Mouse (Mus musculus) CD4-positive, CD25-positive, alpha-beta regulatory T cell, adult 9 weeks (primary cell): Measurements from ENCODE around the gene Vwa3a. TPM values are rescaled to one million over a fixed set of nuclear protein-coding genes. Genes with fewer than 3 reads are reported as not detected.

Experiments
- polyA plus RNA-seq: library from polyadenylated mRNA; unstranded; fragments of 100-300 nt; shearing (Covaris generic); gene quantifications from one replicate; pipeline ENCODE4 v1.2.1, GENCODE M21; 2017

Gene Vwa3a
- 0.12 TPM for polyA plus RNA-seq

DNA sequence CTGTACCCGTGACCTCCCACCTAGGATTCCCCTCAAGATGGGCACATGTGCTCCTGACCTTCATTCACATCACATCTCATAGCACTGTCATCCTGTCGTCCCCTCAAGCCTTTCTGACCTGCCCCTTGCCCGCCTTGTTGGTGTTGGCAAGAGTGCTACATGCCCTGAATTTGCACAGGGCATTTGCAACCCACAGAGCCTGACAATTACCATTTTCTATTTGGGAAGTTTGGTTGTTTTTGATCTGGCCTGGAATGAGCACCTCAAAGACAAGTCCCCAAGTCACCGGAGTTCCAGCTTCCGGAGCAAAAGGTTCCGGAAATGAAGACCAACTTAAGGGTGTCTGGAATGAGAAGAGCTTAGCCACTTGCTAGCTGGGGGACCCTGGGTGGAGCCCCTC, at the start of gene Vwa3a:
TSS of gene Vwa3a (plus strand) at position 301 of the 400 bp plus-strand sequence.

DNA sequence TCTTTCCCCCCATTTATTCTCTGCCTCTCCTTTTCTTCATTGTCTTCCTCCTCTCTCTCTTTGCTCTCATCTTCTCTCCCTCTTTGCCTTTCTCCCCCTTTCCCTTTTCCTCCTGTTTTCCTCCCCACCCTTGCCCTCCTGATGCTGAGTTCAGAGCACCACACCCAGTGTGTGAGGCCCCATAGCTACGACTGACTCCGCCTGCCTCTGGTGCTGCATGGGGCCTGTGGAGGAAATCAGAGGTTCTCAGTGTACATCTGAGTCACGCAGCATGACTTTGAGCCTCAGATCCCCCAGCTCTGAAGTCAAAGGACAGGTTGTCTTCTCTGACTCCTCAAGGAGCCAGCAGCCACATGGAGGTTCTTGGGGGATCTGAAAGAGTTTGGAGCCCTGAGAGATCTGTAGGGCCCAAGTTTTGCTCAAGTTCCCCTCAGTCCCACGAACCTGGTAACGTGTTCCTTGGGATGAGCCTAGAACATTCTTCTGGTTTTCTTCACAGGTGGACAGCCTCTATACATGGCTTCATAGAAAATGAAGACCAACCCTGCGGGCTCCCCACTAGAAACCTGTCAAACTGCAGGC, 72.8 kb downstream of the Vwa3a start, which contains the start of gene Gm5737:
TSS of gene Gm5737 (plus strand) at position 532 of the 582 bp plus-strand sequence.

DNA sequence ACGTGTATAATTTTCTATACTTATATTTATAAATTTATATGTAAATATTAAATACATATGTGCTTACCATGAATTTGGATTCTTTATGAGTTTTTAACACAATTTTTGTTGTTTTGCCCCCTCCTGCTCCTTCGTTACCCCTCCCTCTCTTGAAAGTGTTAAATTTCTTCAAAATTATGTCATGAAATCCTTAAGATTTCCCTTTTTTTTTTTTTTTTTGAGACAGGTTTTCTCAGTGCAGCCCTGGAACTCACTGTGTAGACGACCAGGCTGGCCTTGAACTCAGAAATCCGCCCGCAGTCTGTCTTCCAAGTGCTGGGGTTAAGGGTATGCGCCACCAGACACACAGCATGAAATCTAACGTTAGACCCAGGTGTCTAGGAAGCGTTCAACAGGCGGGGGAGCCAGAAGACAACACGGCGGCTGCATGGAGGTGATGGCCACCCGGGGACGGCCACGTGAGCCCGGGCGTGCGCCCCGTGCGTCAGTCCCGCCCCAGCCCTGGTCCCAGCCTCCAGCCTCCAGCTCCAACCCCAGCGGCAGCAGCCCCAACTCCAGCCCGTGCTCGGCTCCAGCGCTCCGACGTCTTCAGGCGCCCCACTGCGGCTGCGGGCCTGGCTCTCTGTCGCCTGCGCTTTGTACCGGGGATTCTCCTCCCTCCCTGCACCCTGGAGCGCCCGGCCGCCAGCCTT, 103.4 kb downstream of the Vwa3a start, which contains the start of gene Eef2k:
TSS of gene Eef2k (plus strand) at position 487 of the 692 bp plus-strand sequence.

Other genes with a start within 250 kb of the Vwa3a start
- 188 TPM for gene Uqcrc2, start 104.1 kb upstream of the Vwa3a start, polyA plus RNA-seq
- gene Pdzd9, start 69.0 kb upstream of the Vwa3a start, polyA plus RNA-seq, result 0.52 TPM
- gene Mosmo, start 61.7 kb upstream of the Vwa3a start, polyA plus RNA-seq, result 3.3 TPM
- not detected for gene Gm5737, start 73.0 kb downstream of the Vwa3a start, polyA plus RNA-seq
- 7.7 TPM for gene Eef2k, start 103.5 kb downstream of the Vwa3a start, polyA plus RNA-seq
- gene Polr3e, start 178.4 kb downstream of the Vwa3a start, polyA plus RNA-seq, result 29.9 TPM
- 0.72 TPM for gene Cdr2, start 243.0 kb downstream of the Vwa3a start, polyA plus RNA-seq
- gene Mfsd13b, start 243.2 kb downstream of the Vwa3a start, polyA plus RNA-seq, result 0.91 TPM